Mouse (Mus musculus) ovary, postnatal 10 days (tissue): ENCODE data around the gene F830045P16Rik.
"Not testable (repeated sequence)": the region's sequence is repeated elsewhere in the genome, so short reads cannot be mapped to it uniquely, and the experiment has no call there.

Experiments used
- DNase-seq: peaks from one replicate; pipeline ENCODE4 v3.0.0; 2022; ENCODE audit warnings: low spot score

Gene F830045P16Rik

DNA sequence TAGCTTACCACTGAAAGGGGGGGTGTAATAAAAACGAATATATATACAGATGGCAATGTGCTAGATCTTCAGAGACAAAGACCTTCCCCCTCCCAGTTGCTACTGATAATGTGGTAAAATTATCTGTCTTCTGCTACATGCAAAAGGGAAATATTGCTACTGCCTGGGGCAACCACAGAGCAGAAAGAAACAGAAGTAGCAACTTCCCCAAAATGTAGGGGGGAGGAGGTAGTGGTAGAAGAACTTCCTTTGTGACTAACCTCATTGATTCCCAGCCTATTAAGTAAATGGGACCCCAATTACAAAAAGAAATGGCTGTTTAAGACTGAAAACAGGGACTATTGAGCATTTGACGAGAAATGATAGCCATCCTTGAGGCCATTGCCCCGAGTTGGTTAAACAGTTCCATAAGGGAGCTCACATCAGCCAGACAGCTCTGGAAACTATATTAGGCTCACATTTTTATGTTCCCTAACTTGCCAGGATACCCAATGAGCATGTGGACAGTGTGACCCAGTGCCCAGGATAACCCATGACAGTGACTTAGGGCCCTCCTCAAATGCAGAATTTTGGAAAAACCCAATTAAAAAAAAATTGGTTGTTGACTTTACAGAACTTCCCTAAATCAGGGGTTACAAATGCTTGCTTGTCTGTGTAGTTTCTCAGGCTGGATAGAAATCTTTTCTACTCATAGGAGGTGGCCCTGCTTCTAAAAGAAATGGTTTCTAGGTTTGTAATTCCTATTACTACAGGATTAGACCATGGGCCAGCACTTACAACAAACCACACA is 46.7 kb downstream of the F830045P16Rik start:
- no peak for DNase-seq

- DNase-seq: no peak
Observed at GRCm38 (mm10) chr2:129483150-129483549, 53.3 kb downstream of the F830045P16Rik start.

DNA sequence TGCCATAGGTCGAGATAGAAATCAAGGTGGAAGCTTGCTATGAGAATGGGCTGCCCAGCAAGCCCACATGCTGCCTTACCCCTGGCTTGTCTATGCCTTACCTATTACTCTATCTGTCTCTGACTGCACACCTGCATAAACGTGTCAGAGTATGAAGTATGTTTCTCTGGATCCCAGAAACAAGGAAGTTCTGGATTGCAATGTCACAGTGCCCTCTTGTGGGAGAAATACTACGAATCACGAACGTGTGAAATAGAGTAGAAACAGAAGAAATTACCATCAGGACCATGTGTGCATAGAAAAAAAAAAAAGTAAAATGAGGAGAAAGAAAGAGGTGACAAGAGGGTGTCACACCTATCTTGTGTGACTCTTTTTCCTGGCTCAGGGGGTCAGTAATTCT is 64.5 kb downstream of the F830045P16Rik start:
- no peak for DNase-seq

DNA sequence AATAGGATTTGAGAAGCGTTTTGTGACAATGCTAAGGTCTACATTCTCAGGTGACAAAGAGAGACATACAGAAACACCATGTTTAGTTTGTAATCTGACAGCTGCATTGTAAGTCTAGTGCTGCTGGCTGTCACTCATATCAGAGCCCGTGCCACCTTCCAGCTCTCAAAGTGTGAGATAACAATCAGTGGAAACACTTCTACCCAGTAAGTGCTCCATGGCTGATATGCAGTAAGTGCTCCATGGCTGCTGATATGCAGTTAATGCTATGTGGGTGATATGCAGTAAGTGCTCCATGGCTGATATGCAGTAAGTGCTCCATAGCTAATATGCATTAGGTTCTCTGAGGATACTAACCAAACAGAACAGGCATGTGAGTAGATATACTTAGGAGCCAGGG is 65.6 kb downstream of the F830045P16Rik start:
- no peak for DNase-seq

DNA sequence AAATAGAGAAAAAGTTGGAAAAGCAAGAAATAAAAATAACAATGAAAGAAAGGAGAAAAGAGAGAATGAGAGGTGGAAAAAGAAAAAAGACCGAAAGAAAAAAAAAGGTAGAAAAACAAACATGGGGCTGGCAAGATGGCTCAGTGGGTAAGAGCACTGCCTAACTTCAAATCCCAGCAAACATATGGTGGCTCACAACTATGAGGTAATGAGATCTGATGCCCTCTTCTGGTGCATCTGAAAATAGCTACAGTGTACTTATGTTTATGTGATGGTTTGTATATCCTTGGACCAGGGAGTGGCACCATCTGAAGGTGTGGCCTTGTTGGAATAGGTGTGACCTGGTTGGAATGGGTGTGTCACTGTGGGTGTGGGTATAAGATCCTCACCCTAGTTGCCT is 97.6 kb downstream of the F830045P16Rik start:
- DNase-seq: not testable (repeated sequence)

DNA sequence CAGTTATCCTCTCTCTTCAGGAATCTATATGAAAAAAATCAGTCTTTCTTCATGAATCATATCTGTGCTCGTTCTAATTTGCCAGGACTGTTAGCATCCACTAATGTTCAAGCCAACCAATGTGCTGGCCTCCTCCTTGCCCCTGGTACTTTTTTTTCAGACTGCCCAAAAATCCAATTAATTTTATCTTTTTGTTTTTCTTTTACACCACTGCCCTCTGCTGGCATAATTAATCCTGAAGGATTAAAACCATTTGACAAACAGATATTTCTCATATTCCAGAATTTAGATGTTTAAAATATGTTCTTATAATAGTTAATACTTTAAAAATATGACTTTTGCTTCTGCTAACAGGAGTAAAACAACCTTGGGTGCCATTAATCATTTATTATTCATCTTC is 101.2 kb downstream of the F830045P16Rik start:
- no peak for DNase-seq

- no peak for DNase-seq
Observed at GRCm38 (mm10) chr2:129423741-129424140, 112.7 kb downstream of the F830045P16Rik start.

DNA sequence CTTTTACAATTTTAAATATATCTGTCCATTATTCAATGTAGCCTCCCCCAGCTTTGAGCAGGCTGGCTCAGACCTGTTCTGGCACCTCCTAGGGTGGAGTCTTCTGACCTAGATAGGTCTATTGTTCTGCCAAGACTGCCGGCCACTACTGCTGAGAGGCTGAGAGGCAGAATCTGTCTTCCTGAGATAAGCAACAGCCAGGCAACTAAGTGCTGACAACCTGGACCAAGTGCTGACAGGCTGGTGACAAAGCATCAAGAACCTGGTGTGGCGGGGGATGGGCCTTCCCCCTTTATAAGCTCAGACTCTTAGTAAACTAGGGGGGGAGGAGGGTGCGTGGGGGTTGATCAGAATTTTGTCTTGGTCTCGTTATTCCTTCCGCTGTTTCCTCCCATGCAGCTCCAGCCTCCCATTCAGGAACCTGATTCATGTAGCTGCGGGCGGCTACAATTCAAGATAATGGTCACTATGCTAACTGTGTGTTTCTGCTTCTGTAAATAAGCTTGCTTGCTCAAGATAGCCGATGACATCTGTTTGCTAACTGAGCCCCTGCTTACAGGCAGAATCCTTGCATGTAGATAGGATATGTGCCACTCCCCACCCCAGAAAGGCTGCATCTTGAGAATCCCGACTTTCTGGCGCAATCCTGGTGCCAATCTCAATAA is 115.4 kb downstream of the F830045P16Rik start:
- DNase-seq: no peak

- no peak for DNase-seq
Observed at GRCm38 (mm10) chr2:129419361-129419880, 117.0 kb downstream of the F830045P16Rik start.

DNA sequence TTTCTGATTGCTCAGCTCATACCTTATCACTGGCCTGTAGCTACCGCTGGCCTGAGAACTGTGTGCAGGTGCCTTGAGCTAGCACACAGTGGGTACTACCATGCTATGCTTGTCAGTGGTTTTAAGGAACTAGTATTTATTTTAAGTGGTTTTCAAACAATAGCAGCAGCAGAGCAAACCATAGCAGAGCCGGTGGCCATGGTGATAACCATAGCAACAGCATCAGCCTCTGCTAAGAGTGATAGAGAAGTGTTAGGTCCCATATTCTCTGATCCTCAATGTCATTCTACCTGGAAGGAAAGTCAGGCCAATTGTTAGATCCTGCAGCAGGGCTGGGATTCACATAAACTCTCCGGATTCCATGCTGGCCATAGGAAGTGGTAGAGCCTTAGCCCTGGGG is 121.8 kb downstream of the F830045P16Rik start:
- no peak for DNase-seq

- DNase-seq: no peak
Observed at GRCm38 (mm10) chr2:129413488-129413887, 122.9 kb downstream of the F830045P16Rik start.

- no peak for DNase-seq
Observed at GRCm38 (mm10) chr2:129411651-129412050, 124.8 kb downstream of the F830045P16Rik start.

GRCm38 (mm10) chr2:129410344-129410743 is 126.1 kb downstream of the F830045P16Rik start:
- DNase-seq: no peak

DNA sequence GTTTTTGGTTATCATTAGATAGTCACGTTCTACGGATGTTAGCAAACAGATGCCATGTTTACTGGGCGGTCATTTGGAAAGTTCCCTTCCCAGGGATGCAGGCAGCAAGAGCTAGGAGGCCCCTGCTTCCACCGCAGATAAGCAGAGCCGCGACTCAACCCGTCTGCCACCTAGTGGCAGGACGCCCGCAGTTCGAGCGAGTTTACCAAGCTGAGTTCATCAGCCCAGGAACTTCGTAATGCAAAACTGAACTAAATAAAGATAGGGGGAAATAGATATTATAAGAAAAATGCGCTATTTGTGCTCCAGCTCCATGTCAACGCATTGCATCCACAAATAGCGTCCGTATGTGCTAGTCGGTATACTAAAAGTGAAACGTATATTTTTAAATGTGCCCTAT is 127.9 kb downstream of the F830045P16Rik start:
- peak; percentile 15 for DNase-seq
